Mouse (Mus musculus) cerebellum, adult 2 months (tissue): ENCODE measurements at regions not wholly inside any gene's neighbourhood (a gene's known extent, or its start where the extent isn't known, plus 50 kb on each side); places are given as distances from the start of the nearest gene placed in this dataset.

ENCODE experiments used
- CTCF ChIP-seq: fragments of 200-500 bp; IDR thresholded peaks from 2 replicates; pipeline ENCODE4 v1.5.1; 2011; ENCODE audit warnings: low read depth, mild to moderate bottlenecking, control low read depth, low read length, moderate library complexity, borderline replicate concordance; ENCODE audit not compliant: insufficient read depth
- POLR2A ChIP-seq: fragments of 200-500 bp; IDR thresholded peaks from 2 replicates; pipeline ENCODE4 v1.6.1; 2011; ENCODE audit warnings: low read length, control low read depth, borderline replicate concordance; ENCODE audit not compliant: insufficient read depth

DNA sequence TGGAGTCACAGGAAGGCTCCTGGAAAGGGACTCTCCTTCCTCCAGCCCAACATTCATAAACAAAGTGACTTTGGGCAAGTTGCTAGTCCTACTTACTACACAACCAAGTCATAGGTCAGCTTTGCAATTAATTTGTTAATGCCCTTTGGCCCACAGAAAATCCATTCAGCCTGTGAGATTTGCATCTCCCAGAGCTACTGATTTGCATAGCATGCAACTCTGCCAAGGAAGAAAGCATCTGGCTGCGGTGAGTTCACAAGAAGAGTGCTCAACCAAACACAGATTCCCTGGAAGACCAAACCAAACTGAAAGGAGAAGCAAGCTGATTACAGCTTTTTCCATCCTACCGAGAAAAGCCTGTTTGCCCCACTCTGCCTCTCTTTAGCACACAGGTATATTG lies 901.9 kb downstream of the Diaph3 start:
- no peak for TF ChIP-seq CTCF
- TF ChIP-seq POLR2A = no peak
